Mouse (Mus musculus) neutrophil, adult 5-6 weeks (primary cell): ENCODE measurements around the gene Catip. TPM values are rescaled to one million over a fixed set of nuclear protein-coding genes. Genes with fewer than 3 reads are reported as not detected.

ENCODE experiments used
- total RNA-seq: library from RNA; stranded (forward); fragments of 200-1000 nt; gene quantifications from 2 replicates; pipeline ENCODE4 v1.2.3, GENCODE M21; 2017

The Catip gene
- total RNA-seq, 1 experiment from 2014 or later = not detected

Other genes starting within 250 kb of the Catip start
- 7.6 and 8.0 TPM in 2 replicates for gene Tns1, start 237.7 kb upstream of the Catip start, total RNA-seq
- gene Rufy4, start 236.6 kb upstream of the Catip start, total RNA-seq = 31.9 and 35.6 TPM in 2 replicates
- 1,102 and 1,145 TPM in 2 replicates for gene Cxcr2, start 208.1 kb upstream of the Catip start, total RNA-seq
- gene Cxcr1, start 167.5 kb upstream of the Catip start, total RNA-seq = 16.7 and 20.0 TPM in 2 replicates
- 711 and 718 TPM in 2 replicates for gene Arpc2, start 126.0 kb upstream of the Catip start, total RNA-seq
- gene Gpbar1, start 83.6 kb upstream of the Catip start, total RNA-seq = 0.86 and 1.2 TPM in 2 replicates
- 111 and 118 TPM in 2 replicates for gene Aamp, start 77.4 kb upstream of the Catip start, total RNA-seq
- 6.1 and 12.7 TPM in 2 replicates for gene Pnkd, start 77.2 kb upstream of the Catip start, total RNA-seq
- gene Tmbim1, start 56.5 kb upstream of the Catip start, total RNA-seq = 1.9 and 5.5 TPM in 2 replicates
- 148 and 164 TPM in 2 replicates for gene Slc11a1, start 13.1 kb downstream of the Catip start, total RNA-seq
- 66.9 and 67.8 TPM in 2 replicates for gene Ctdsp1, start 29.4 kb downstream of the Catip start, total RNA-seq
- not detected in 2 replicates for gene Vil1, start 47.3 kb downstream of the Catip start, total RNA-seq
- 17.4 and 19.6 TPM in 2 replicates for gene Cnot9, start 143.9 kb downstream of the Catip start, total RNA-seq
- 0.12 and 0.81 TPM in 2 replicates for gene Plcd4, start 180.8 kb downstream of the Catip start, total RNA-seq
- gene Usp37, start 182.2 kb downstream of the Catip start, total RNA-seq = 27.5 and 31.3 TPM in 2 replicates
- 18.7 and 21.5 TPM in 2 replicates for gene Zfp142, start 226.1 kb downstream of the Catip start, total RNA-seq
- 7.1 and 15.8 TPM in 2 replicates for gene Bcs1l, start 226.2 kb downstream of the Catip start, total RNA-seq
- gene Rnf25, start 239.3 kb downstream of the Catip start, total RNA-seq = 44.4 and 46.8 TPM in 2 replicates
- 0.70 and 0.98 TPM in 2 replicates for gene Stk36, start 239.3 kb downstream of the Catip start, total RNA-seq